Mouse (Mus musculus) small intestine, adult 2 months (tissue): ENCODE results near the gene Atp5g1.

Experiments
- CTCF ChIP-seq: fragments of 200-500 bp; IDR thresholded peaks from 2 replicates; pipeline ENCODE4 v1.5.1; 2012; ENCODE audit warnings: low read depth, mild to moderate bottlenecking, control low read depth, inconsistent platforms, low read length, moderate library complexity, mixed read lengths; ENCODE audit not compliant: insufficient replicate concordance, insufficient read length; ENCODE audit errors: extremely low read depth
- POLR2A ChIP-seq: fragments of 200-500 bp; IDR thresholded peaks from 2 replicates; pipeline ENCODE4 v1.6.1; 2012; ENCODE audit warnings: low read depth, mild to moderate bottlenecking, control low read depth, inconsistent platforms, low read length, moderate library complexity

GRCm38 (mm10) chr11:96033264-96033663 is 42.2 kb downstream of the Atp5g1 start:
- TF ChIP-seq POLR2A (no peak), CTCF (no peak)
